Mouse (Mus musculus) gastrocnemius, postnatal 14 days (tissue): ENCODE results near the gene Mrps27. TPM values are rescaled to one million over a fixed set of nuclear protein-coding genes. Genes with fewer than 3 reads are reported as not detected.

ENCODE experiments used
- DNase-seq: peaks from one replicate; pipeline ENCODE4 v3.0.0; 2021; ENCODE audit warnings: mixed read lengths
- intact Hi-C: fragments of 180-260 bp; cut with DNase I; formaldehyde crosslinking; loops from one replicate; pipeline ENCODE4 v1.15.1; 2025; ENCODE audit warnings: low total_unique reads
- total RNA-seq, 2 experiments: library from RNA; stranded (reverse); gene quantifications; 2 replicates each; pipeline ENCODE4 v1.2.3; 2021

Gene Mrps27
- total RNA-seq, 2 experiments from 2014 or later = 26.4 to 29.3 TPM

GRCm38 (mm10) chr13:99378223-99378622 is 33.6 kb downstream of the Mrps27 start:
- intact Hi-C loops = loop anchor here (5.0 to 10.0 kb wide), 2 partner anchors 109 to 137 kb away; partner anchors contain the start of gene Map1b
- DNase-seq = no peak

GRCm38 (mm10) chr13:99382373-99382772 is 37.8 kb downstream of the Mrps27 start:
- intact Hi-C loops = no loop called here
- DNase-seq = no peak

DNA sequence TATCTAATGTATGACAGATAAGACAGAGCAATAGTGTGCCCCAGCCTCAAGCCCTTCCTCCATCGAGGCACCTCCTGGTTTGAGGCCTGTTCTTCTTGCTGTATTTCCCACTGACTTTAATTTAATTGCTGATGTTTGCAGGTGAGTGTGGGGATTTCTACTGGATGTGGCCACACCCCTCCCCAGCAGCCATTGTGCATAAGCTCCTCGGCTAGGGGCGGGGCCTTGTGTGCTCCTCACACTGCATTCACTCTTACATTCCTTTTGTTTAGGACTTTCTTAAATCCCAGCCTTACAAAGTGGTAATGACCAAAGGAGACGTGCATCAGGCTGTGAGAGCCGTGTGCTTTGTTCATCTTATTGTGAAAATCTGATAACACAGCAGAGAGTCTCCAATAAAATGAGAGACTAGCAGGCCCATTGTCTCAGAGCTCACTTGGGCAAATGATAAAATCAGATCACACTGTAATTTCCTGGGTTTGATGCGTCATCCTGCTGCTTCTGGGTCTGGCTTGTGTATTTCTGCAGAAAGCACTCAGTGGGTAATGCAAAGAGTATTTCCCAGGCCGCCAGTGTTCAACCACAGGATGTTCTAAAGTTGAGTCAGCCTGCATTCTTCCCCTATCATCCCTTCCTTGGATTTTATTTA is 40.1 kb downstream of the Mrps27 start:
- intact Hi-C loops = no loop called here
- no peak for DNase-seq

DNA sequence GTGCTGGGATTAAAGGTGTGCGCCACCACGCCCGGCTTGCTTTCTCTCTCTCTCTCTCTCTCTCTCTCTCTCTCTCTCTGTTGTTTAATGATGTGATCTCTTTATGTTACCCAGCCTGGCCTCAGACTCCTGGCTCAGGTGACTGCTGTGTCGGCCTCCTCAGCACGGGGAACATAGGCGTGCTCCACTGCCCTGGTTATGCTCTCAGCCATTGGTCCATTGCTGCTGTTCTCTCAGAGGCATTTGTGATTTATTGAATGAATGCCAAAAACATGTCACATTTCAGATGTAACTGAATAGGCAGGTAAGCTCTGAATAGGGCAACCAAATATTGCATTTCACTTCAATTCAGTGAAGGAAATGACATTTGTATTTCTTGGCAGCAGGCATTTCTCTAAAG is 41.3 kb downstream of the Mrps27 start:
- intact Hi-C loops = no loop called here
- DNase-seq = no peak

DNA sequence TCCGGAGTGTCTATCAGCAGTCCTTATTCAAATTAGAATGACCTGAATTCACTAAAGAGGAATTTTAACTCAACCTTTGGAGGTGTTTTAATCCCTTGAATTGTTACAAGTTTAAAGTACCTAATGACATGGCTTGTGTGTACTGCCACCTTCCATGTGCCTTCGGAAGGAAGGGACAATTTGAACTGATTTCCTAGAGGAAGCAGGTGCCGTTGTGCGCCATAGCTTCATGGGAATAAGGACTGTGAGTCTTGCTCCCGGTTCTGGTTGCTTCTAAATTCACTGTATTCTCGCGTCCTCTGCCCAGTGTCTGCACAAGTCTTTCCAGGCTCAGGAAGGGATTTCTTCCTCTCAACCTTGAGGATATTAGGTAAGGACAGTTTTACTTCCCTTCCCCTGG is 41.8 kb downstream of the Mrps27 start:
- DNase-seq = no peak
- intact Hi-C loops = no loop called here

- intact Hi-C loops = no loop called here
Observed at GRCm38 (mm10) chr13:99387901-99388811, 43.6 kb downstream of the Mrps27 start.

DNA sequence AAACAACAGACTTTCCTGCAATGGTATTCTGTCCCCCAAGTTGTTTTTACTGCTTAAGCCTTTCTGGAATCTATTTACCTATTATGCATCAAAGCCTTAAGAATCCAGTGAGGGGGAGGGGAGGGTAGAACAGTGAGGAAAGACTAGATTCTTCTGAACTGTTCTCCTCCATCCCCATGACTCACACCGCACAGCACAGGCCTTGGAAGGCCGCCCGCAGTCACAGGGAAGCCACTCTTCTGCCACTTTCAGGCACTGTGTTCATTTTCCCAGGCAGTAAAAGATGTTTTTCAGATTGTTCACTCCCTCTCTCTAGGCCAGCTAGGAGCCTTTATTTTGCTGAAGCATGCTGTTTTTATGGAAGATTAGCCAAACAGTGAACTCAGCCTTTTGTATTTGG is 46.8 kb downstream of the Mrps27 start:
- intact Hi-C loops = no loop called here
- peak; percentile 78 for DNase-seq

More at GRCm38 (mm10) chr13:99387901-99388811, 43.6 kb downstream of the Mrps27 start:
- no peak for DNase-seq

DNA sequence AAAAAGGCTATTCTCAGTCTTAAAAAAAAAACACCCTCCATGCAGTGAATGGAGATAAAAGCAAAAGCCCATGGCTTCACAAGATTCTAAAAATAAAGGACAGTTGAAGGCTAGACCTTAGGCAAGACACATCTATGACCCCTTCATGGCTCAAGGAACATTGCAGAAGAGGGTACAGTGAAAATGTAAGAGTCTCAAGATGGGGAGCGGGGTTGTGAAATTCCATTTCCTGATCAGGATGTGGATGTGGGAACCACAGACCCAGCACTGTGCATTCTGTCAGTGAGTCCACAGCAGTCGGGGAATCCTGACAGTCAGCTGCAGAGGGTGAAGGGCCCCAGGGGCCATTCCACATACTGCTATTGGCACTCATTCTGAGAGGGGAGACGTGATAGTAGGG is 48.5 kb downstream of the Mrps27 start:
- intact Hi-C loops = no loop called here
- no peak for DNase-seq

GRCm38 (mm10) chr13:99394694-99395093 is 50.1 kb downstream of the Mrps27 start:
- no peak for DNase-seq
- intact Hi-C loops = no loop called here

- intact Hi-C loops = no loop called here
- DNase-seq = no peak
Observed at GRCm38 (mm10) chr13:99395531-99395930, 50.9 kb downstream of the Mrps27 start.

DNA sequence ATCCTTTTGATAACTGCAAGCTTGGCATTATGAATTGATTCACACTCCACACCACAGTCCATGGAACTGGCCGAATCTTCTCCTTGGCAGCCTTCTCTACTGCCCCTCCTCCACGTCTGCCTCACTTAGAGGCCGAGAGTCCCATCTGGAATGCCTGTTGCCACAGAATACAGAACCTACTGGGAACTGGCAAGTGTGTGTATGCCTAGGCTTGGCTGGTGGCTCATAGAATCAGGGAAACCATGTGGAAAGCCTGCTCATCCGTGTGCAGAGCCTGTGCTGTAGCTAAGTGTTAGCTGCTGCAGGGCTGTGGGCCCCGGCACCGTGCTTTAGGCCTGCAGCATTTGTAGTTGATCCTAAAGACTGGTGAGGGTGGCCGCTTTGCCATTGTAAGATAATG is 52.6 kb downstream of the Mrps27 start:
- DNase-seq = no peak
- intact Hi-C loops = no loop called here

- intact Hi-C loops = no loop called here
- DNase-seq = peak; percentile 47
Observed at GRCm38 (mm10) chr13:99398149-99398701, 53.6 kb downstream of the Mrps27 start.

GRCm38 (mm10) chr13:99399373-99399772 is 54.8 kb downstream of the Mrps27 start:
- intact Hi-C loops = no loop called here
- no peak for DNase-seq

DNA sequence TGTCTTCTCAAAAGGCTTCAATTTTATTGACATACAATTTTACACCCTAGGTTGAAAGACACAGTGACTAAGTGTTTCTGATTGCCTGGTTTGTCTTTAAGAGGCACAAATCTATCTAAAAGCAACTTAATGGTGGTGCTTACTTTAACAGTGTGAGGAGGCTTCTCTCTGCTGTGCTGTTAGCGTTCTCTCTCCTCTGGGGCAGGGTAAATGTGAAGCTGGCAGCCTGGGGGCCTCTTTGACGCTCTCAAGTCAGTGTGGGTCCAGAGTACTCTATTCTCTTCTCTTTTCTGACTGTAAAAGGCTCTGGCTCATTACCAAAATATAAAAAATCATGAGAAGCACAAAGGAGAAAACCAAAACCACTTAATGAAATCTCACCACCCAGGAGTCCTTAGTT is 64.6 kb downstream of the Mrps27 start:
- DNase-seq = no peak
- intact Hi-C loops = no loop called here

DNA sequence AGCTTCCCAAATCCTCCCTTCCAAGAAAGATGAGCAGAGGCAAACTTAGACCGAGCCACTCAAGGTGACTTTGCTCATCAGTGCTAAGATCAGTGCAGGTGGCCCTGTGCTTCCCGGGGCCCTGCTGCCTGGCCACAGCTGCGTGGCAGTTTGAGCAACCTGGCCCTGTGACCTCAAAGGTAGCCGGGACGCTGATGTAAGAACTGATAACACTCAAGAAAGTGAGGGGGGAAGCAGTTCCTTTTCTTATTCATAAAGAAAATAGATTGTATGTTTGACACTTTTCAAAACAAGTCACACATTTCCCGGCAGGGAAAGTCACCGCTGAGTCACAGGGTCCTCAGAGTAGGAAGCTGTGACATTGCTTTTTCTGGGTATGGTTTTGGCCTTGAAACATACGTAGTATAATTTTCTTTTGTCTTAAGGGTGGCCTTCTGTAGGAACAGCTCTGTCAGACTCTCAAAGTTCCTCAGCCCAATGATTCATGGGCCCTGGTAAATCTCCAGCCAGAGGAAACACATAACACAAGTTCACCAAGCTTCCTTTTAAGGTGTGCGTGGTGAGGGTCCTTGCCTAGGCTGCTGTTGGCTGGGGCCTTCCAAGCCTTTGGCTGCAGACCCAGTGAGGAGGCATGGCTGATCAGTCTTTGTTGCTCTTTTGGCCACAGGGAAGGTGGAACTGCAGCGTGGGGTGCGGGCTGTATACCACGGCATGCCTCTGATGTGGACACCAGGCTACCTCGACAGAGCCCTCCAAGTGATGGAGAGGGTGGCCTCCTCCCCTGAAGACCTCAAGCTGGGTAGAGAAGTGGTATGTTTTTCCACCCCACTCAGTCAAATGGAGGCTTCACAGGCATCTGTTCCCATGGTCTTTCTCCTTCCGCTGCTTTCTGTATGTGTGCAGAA is 66.3 kb downstream of the Mrps27 start:
- intact Hi-C loops = no loop called here
- DNase-seq = no peak

- DNase-seq = no peak
- intact Hi-C loops = no loop called here
Observed at GRCm38 (mm10) chr13:99411761-99412160, 67.2 kb downstream of the Mrps27 start.

- intact Hi-C loops = no loop called here
Observed at GRCm38 (mm10) chr13:99412477-99413080, 68.0 kb downstream of the Mrps27 start.

DNA sequence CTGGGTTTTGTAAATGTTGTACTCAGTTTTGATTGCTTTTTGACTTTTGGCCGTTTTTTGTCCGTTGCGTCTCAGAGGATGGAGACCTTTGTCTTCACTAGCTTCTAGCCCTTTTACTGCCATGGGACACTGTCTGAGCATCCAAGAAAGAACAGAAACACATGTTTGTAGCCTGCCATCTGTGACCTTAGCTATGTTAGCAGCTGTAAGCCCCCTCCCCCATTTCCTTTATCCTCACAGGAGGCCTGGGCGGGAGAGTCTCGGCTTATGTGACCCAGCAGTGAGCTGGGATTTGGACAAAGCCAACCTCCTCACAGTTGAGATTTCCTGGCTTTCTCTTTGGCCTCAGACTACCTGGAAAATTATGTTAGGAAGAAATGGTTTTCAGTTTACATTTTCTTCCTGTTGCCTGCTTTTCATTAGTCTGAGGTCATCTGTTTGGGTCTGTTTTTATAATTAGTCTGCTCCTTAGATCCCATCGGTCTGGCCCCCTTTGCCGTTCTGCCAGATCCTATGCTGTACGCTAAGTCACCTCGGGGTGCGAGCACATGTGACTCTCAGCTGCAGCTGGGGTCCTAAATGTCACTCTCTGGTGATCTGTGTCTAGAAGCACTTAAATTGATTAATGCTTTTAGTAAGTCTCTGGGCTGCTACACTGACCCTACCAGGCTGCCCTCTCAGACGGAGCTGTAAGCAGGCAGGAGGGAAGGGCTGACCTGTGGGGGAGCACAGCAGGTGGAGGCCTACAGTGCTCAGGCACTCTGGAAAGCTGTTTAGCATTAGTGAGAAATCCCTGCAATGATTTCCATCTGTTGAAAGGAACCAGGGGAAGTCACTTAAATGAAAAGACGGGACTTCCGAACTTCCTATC is 69.1 kb downstream of the Mrps27 start:
- DNase-seq = no peak
- intact Hi-C loops = no loop called here

More at GRCm38 (mm10) chr13:99412477-99413080, 68.0 kb downstream of the Mrps27 start:
- DNase-seq = peak; percentile 60
